Mouse (Mus musculus) embryonic stem cell, embryonic (primary cell): ENCODE results near the gene Dnmt3c.
"Not testable (repeated sequence)": the region's sequence is repeated elsewhere in the genome, so short reads cannot be mapped to it uniquely, and the experiment has no call there.

Experiments
- CTCF ChIA-PET, 4 experiments: fragments of 300-600 bp in 2 of 4; fragments of 350-600 bp in 2 of 4; sonication (Branson Sonifier 250); formaldehyde crosslinking; loops; one replicate each; lab custom pipeline; 2022; ENCODE audit warnings: inconsistent platforms in 2 of 4; lab: Charles Lee
- POLR2A ChIA-PET, 4 experiments: fragments of 300-600 bp in 2 of 4; fragments of 350-600 bp in 2 of 4; sonication (Branson Sonifier 250); formaldehyde crosslinking; loops; one replicate each; lab custom pipeline; 2022; ENCODE audit warnings: antibody characterized with exemption in 4 of 4, inconsistent platforms in 1 of 4; lab: Charles Lee

Gene Dnmt3c

GRCm38 (mm10) chr2:153694462-153695085 is 1.9 kb upstream of the Dnmt3c start:
- POLR2A ChIA-PET: interaction anchor here in 3 of 4 experiments (0.5 to 1.4 kb wide), 4 partner anchors 35 to 527 kb away, joined by 3 to 6 read pairs (median 4); partner anchors contain the start of gene Mapre1 (in 1 of the 3)
- CTCF ChIA-PET: interaction anchor here (0.6 to 1.7 kb wide), 54 partner anchors 8 to 721 kb away, joined by 3 to 10 read pairs (median 4); partner anchors contain the start of gene 4930404H24Rik (in 1 of the 4)

GRCm38 (mm10) chr2:153703389-153703788 is 6.9 kb downstream of the Dnmt3c start:
- ChIA-PET POLR2A (interaction anchor here in 3 of 4 experiments (0.5 to 1.8 kb wide), 3 partner anchors 37 to 125 kb away, joined by 3 to 6 read pairs (median 4); partner anchors contain the start of gene Mapre1 (in 1 of the 3)), CTCF (interaction anchor here in 3 of 4 experiments (0.6 to 2.1 kb wide), 4 partner anchors 9 to 1457 kb away, joined by 3 to 9 read pairs (median 6); no protein-coding TSS in a partner anchor)

- ChIA-PET POLR2A (no interaction called here), CTCF (interaction anchor here in 1 of 4 experiments (0.6 kb wide), 1 partner anchor 381 kb away, joined by 3 read pairs; no protein-coding TSS in a partner anchor)
These were observed 14.4 kb downstream of the Dnmt3c start for GRCm38 (mm10) chr2:153710701-153711330.

GRCm38 (mm10) chr2:153712646-153713091 is 16.2 kb downstream of the Dnmt3c start:
- POLR2A ChIA-PET: interaction anchor here (0.5 to 1.9 kb wide), 9 partner anchors 28 to 659 kb away, joined by 3 to 14 read pairs (median 5); partner anchors contain the start of gene Mapre1 (in 3 of the 4)
- CTCF ChIA-PET: interaction anchor here in 3 of 4 experiments (0.7 to 1.7 kb wide), 8 partner anchors 26 to 326 kb away, joined by 3 to 12 read pairs (median 3); no protein-coding TSS in a partner anchor

- CTCF ChIA-PET: interaction anchor here in 3 of 4 experiments (0.5 to 1.7 kb wide), 9 partner anchors 26 to 887 kb away, joined by 3 to 12 read pairs (median 3); no protein-coding TSS in a partner anchor
- POLR2A ChIA-PET: interaction anchor here (0.6 to 1.9 kb wide), 8 partner anchors 28 to 658 kb away, joined by 3 to 14 read pairs (median 6); partner anchors contain the start of gene Mapre1 (in 3 of the 4)
These were observed 16.8 kb downstream of the Dnmt3c start for GRCm38 (mm10) chr2:153713227-153713626.

- CTCF ChIA-PET: not testable (repeated sequence)
These were observed 21.4 kb downstream of the Dnmt3c start for GRCm38 (mm10) chr2:153717861-153718260.

GRCm38 (mm10) chr2:153723098-153723497 is 26.6 kb downstream of the Dnmt3c start:
- ChIA-PET POLR2A (interaction anchor here in 1 of 4 experiments (0.9 kb wide), 1 partner anchor 19 kb away, joined by 3 read pairs; no protein-coding TSS in a partner anchor), CTCF (no interaction called here)

More at GRCm38 (mm10) chr2:153717861-153718260, 21.4 kb downstream of the Dnmt3c start:
- POLR2A ChIA-PET: not testable (repeated sequence)

GRCm38 (mm10) chr2:153724424-153724823 is 28.0 kb downstream of the Dnmt3c start:
- ChIA-PET CTCF (interaction anchor here in 1 of 4 experiments (0.6 kb wide), 1 partner anchor 55 kb away, joined by 4 read pairs; no protein-coding TSS in a partner anchor), POLR2A (interaction anchor here in 1 of 4 experiments (0.8 kb wide), 1 partner anchor 17 kb away, joined by 3 read pairs; the partner anchor contains the start of gene Mapre1)

GRCm38 (mm10) chr2:153724871-153725270 is 28.4 kb downstream of the Dnmt3c start:
- POLR2A ChIA-PET: no interaction called here

GRCm38 (mm10) chr2:153725291-153725690 is 28.8 kb downstream of the Dnmt3c start:
- CTCF ChIA-PET: no interaction called here
- POLR2A ChIA-PET: no interaction called here

More at GRCm38 (mm10) chr2:153724871-153725270, 28.4 kb downstream of the Dnmt3c start:
- CTCF ChIA-PET: no interaction called here

- POLR2A ChIA-PET: interaction anchor here in 1 of 4 experiments (0.5 kb wide), 1 partner anchor 114 kb away, joined by 4 read pairs; no protein-coding TSS in a partner anchor
These were observed 37.6 kb downstream of the Dnmt3c start for GRCm38 (mm10) chr2:153734033-153734432.

GRCm38 (mm10) chr2:153740500-153741436 is 44.3 kb downstream of the Dnmt3c start, which contains the start of gene Mapre1:
TSS of gene Mapre1 (plus strand) at chr2:153741274.
- ChIA-PET POLR2A (interaction anchor here (0.5 to 6.0 kb wide), 56 partner anchors 8 to 1598 kb away, joined by 3 to 59 read pairs (median 4); partner anchors contain the start of genes Efcab8 (in 3 of the 4), Dnmt3b (in 2 of the 4) and Bpifb5 (in 1 of the 4)), CTCF (interaction anchor here in 2 of 4 experiments (0.7 to 1.1 kb wide), 3 partner anchors 46 to 298 kb away, joined by 3 to 6 read pairs (median 4); no protein-coding TSS in a partner anchor)

More at GRCm38 (mm10) chr2:153734033-153734432, 37.6 kb downstream of the Dnmt3c start:
- CTCF ChIA-PET: interaction anchor here in 1 of 4 experiments (0.6 kb wide), 1 partner anchor 631 kb away, joined by 3 read pairs; no protein-coding TSS in a partner anchor

GRCm38 (mm10) chr2:153741437-153742065 is 45.1 kb downstream of the Dnmt3c start:
- ChIA-PET CTCF (interaction anchor here in 1 of 4 experiments (0.7 kb wide), 1 partner anchor 129 kb away, joined by 3 read pairs; no protein-coding TSS in a partner anchor), POLR2A (interaction anchor here in 3 of 4 experiments (0.6 to 6.0 kb wide), 45 partner anchors 9 to 685 kb away, joined by 3 to 59 read pairs (median 4); partner anchors contain the start of genes Dnmt3b (in 2 of the 3), Efcab8 (in 2 of the 3) and Asxl1 (in 1 of the 3))

- ChIA-PET CTCF (no interaction called here), POLR2A (interaction anchor here in 2 of 4 experiments (1.0 to 1.5 kb wide), 4 partner anchors 10 to 47 kb away, joined by 3 to 4 read pairs (median 3); no protein-coding TSS in a partner anchor)
These were observed 51.5 kb downstream of the Dnmt3c start for GRCm38 (mm10) chr2:153747994-153748393.

- POLR2A ChIA-PET: interaction anchor here in 3 of 4 experiments (0.5 to 6.7 kb wide), 10 partner anchors 7 to 305 kb away, joined by 3 to 59 read pairs (median 4); partner anchors contain the start of genes Mapre1 (in 3 of the 3) and Efcab8 (in 1 of the 3)
- CTCF ChIA-PET: no interaction called here
These were observed 53.9 kb downstream of the Dnmt3c start for GRCm38 (mm10) chr2:153750363-153750762.

GRCm38 (mm10) chr2:153762121-153762520 is 65.7 kb downstream of the Dnmt3c start:
- ChIA-PET POLR2A (interaction anchor here in 1 of 4 experiments (1.0 kb wide), 1 partner anchor 17 kb away, joined by 5 read pairs; the partner anchor contains the start of gene Efcab8), CTCF (no interaction called here)
